Mouse (Mus musculus) c-Kit-positive CD71-negative TER-119-negative erythroid progenitor cells, embryonic 14.5 days (primary cell): Measurements from ENCODE around the gene Klra4.
"Not testable (repeated sequence)": the region's sequence is repeated elsewhere in the genome, so short reads cannot be mapped to it uniquely, and the experiment has no call there.

ENCODE experiments used
- DNase-seq: peaks from one replicate; pipeline ENCODE4 v3.0.0-alpha.2; 2013; ENCODE audit warnings: low read depth

Klra4 gene

GRCm38 (mm10) chr6:130067171-130067570 is at the start of gene Klra4:
Klra4 (minus strand) TSS chr6:130067271.
- DNase-seq: not testable (repeated sequence)

GRCm38 (mm10) chr6:130110485-130110884 is 43.4 kb upstream of the Klra4 start:
- DNase-seq: no peak

- not testable (repeated sequence) for DNase-seq
These were observed 35.7 kb upstream of the Klra4 start for GRCm38 (mm10) chr6:130102743-130103142.

GRCm38 (mm10) chr6:130092336-130092948 is 25.4 kb upstream of the Klra4 start:
- no peak for DNase-seq

GRCm38 (mm10) chr6:130065196-130065595 is 1.9 kb downstream of the Klra4 start:
- no peak for DNase-seq

- not testable (repeated sequence) for DNase-seq
These were observed 31.9 kb downstream of the Klra4 start for GRCm38 (mm10) chr6:130035146-130035545.

- DNase-seq: not testable (repeated sequence)
These were observed 35.5 kb downstream of the Klra4 start for GRCm38 (mm10) chr6:130031493-130032089.

GRCm38 (mm10) chr6:130026854-130027253 is 40.2 kb downstream of the Klra4 start, which contains the start of gene Klra6:
Klra6 (minus strand) TSS chr6:130026954.
- DNase-seq: no peak
